Mouse (Mus musculus): ENCODE measurements around the gene Fhit.

Gene Fhit

GRCm38 (mm10) chr14:10363306-10363705 lies 798.5 kb downstream of the Fhit start:
- no peak for DNase-seq (ENCODE audit: low read depth)

- DNase-seq (ENCODE audit: low read depth) = no peak
Measured at GRCm38 (mm10) chr14:10345905-10346304, 815.9 kb downstream of the Fhit start.

- no peak for DNase-seq (ENCODE audit: low read depth)
Measured at GRCm38 (mm10) chr14:10344064-10344463, 817.8 kb downstream of the Fhit start.

GRCm38 (mm10) chr14:10316764-10317163 lies 845.1 kb downstream of the Fhit start:
- DNase-seq (ENCODE audit: low read depth) = no peak

GRCm38 (mm10) chr14:10312190-10312589 lies 849.6 kb downstream of the Fhit start:
- DNase-seq (ENCODE audit: low read depth) = no peak

- no peak for DNase-seq (ENCODE audit: low read depth)
Measured at GRCm38 (mm10) chr14:10305286-10305685, 856.5 kb downstream of the Fhit start.

GRCm38 (mm10) chr14:10301497-10301896 lies 860.3 kb downstream of the Fhit start:
- peak; percentile 3 for DNase-seq (ENCODE audit: low read depth)

- DNase-seq (ENCODE audit: low read depth) = peak; percentile 20
Measured at GRCm38 (mm10) chr14:10300914-10301313, 860.9 kb downstream of the Fhit start.

- no peak for DNase-seq (ENCODE audit: low read depth)
Measured at GRCm38 (mm10) chr14:10299030-10299429, 862.8 kb downstream of the Fhit start.

- no peak for DNase-seq (ENCODE audit: low read depth)
Measured at GRCm38 (mm10) chr14:10289043-10289442, 872.8 kb downstream of the Fhit start.

GRCm38 (mm10) chr14:10286027-10286426 lies 875.8 kb downstream of the Fhit start:
- DNase-seq (ENCODE audit: low read depth) = no peak

- DNase-seq (ENCODE audit: low read depth) = no peak
Measured at GRCm38 (mm10) chr14:10228708-10229107, 933.1 kb downstream of the Fhit start.

- no peak for DNase-seq (ENCODE audit: low read depth)
Measured at GRCm38 (mm10) chr14:10221847-10222246, 940.0 kb downstream of the Fhit start.

- DNase-seq (ENCODE audit: low read depth) = no peak
Measured at GRCm38 (mm10) chr14:10213216-10213615, 948.6 kb downstream of the Fhit start.

- DNase-seq (ENCODE audit: low read depth) = no peak
Measured at GRCm38 (mm10) chr14:10211184-10211583, 950.7 kb downstream of the Fhit start.

- DNase-seq (ENCODE audit: low read depth) = no peak
Measured at GRCm38 (mm10) chr14:10209007-10209406, 952.8 kb downstream of the Fhit start.

GRCm38 (mm10) chr14:10205699-10206098 lies 956.1 kb downstream of the Fhit start:
- no peak for DNase-seq (ENCODE audit: low read depth)

- no peak for DNase-seq (ENCODE audit: low read depth)
Measured at GRCm38 (mm10) chr14:10205290-10205689, 956.5 kb downstream of the Fhit start.

GRCm38 (mm10) chr14:10194130-10194529 lies 967.7 kb downstream of the Fhit start:
- no peak for DNase-seq (ENCODE audit: low read depth)

- no peak for DNase-seq (ENCODE audit: low read depth)
Measured at GRCm38 (mm10) chr14:10171761-10172160, 990.1 kb downstream of the Fhit start.

- no peak for DNase-seq (ENCODE audit: low read depth)
Measured at GRCm38 (mm10) chr14:10166641-10167429, 995.0 kb downstream of the Fhit start.

- DNase-seq (ENCODE audit: low read depth) = no peak
Measured at GRCm38 (mm10) chr14:10149872-10150271, 1012.0 kb downstream of the Fhit start.

GRCm38 (mm10) chr14:10139311-10139710 lies 1022.5 kb downstream of the Fhit start:
- DNase-seq (ENCODE audit: low read depth) = no peak

GRCm38 (mm10) chr14:10133873-10134272 lies 1028.0 kb downstream of the Fhit start:
- DNase-seq (ENCODE audit: low read depth) = no peak
